Mouse (Mus musculus): ENCODE results near the gene Snx20.

DNA sequence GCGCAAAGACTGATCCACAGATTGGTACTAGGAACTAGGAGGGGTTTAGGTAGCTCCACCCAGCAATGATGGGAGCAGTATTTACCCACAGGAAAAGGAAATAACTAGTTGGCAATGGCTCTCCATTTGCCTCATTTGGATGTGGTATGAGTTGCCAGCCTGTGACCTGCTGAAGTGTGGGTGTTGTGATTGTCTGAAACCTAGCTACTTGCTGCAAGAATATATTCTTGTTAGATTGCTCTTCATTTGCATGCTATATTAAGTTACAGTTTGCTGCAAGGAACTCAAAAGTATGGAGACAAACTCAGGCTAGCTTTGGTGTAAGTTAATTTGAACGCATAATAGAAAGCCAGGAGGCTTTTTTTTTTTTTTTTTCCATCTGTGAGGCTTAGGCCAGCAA is 44.6 kb upstream of the Snx20 start:
- TF ChIP-seq GATA2 (IDR thresholded peaks at IDR 0.05; ENCODE audit: borderline replicate concordance, low read depth, low read length) (no peak), GATA1 (IDR thresholded peaks at IDR 0.05; ENCODE audit: borderline replicate concordance, low read length) (no peak), CTCF (IDR thresholded peaks at IDR 0.05; ENCODE audit: low read depth, low read length) (no peak), TAL1 (conservative IDR thresholded peaks at IDR 0.05; ENCODE audit: low read depth, low read length) (no peak), POLR2AphosphoS5 (IDR thresholded peaks at IDR 0.05; ENCODE audit: insufficient replicate concordance, low read depth, low read length) (no peak)

Measured in G1E (cell line).